ENCODE assay signal across 9 mouse cellular contexts in the genomic region with DNA sequence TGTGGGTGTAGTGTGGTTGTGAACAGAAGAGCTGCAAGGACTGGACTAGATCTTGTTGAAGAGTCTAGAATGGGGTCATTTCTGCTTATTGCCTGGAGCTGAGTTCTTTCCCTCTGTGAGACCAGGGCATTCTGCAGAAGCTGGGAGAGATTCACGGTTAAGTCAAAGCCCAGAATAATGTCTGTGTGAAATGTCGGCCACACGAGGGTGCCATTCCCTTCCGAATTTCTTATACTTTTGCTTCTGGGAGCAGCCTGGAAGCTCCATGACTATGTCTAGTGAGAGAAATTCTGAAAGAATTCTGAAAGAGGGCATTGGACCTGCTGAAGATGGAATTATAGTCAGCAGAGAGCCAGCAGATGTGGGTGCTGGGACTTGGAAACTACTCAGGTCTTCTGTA. TPM values are rescaled to one million over a fixed set of nuclear protein-coding genes. Genes with fewer than 3 reads are reported as not detected.
DNase-seq lines count a peak whose midpoint lies in the region; ATAC-seq lines count a peak whose summit lies in the region.
"Had no signal": no experiment of that assay in that cellular context is flagged by ENCODE, and none has a peak within 500 bp of the region (broad histone marks: within the 10 kb centered on the region; RNA-seq: fewer than 3 reads in every experiment).

No protein-coding gene starts in this region.

- no peak overlapping the region for H3K4me3 ChIP-seq in midbrain, embryonic 13.5 days (replicated peaks)
- H3K4me3 ChIP-seq: midbrain, embryonic 12.5 days had no signal

- no peaks in the 10 kb centered on the region for H3K9me3 ChIP-seq in midbrain, embryonic 13.5 days
- H3K9me3 ChIP-seq: midbrain, embryonic 12.5 days had no signal

- no peak overlapping the region for H3K9ac ChIP-seq in midbrain, embryonic 13.5 days (replicated peaks)
- H3K9ac ChIP-seq: midbrain, embryonic 12.5 days had no signal

- peaks cover 11% of the 10 kb centered on the region for H3K4me1 ChIP-seq in midbrain, embryonic 13.5 days (replicated peaks)

- WGBS in midbrain, embryonic 13.5 days: 9% methylated on average over 4 of the region's 4 CpGs

- H3K27ac ChIP-seq in midbrain, embryonic 13.5 days: no peak overlapping the region
- H3K27ac ChIP-seq: midbrain, embryonic 12.5 days had no signal

- H3K4me2 ChIP-seq in midbrain, embryonic 13.5 days (replicated peaks): no peak overlapping the region
- H3K4me2 ChIP-seq: midbrain, embryonic 12.5 days had no signal

- peak; percentile 65 for DNase-seq in gastrocnemius, adult 18-20 months (ENCODE audit: low spot score)
- DNase-seq in gastrocnemius, postnatal 25 days: no peak
- peak; percentile 41 for DNase-seq in A20 (ENCODE audit: low read depth, low spot score)
- DNase-seq in cerebellum, adult 18-20 months: peak; percentile 76
- peak; percentile 65 for DNase-seq in gastrocnemius, postnatal 10 days
- peak; percentile 72 to 73 for DNase-seq in layer of hippocampus, postnatal 36 days
- DNase-seq in urinary bladder, postnatal 4 days (ENCODE audit: low spot score in 2 of 2): peak; percentile 49 to 72

- ATAC-seq in midbrain, embryonic 13.5 days: peak; percentile 41; the same call in 1 of the 2 replicates

- H3K27me3 ChIP-seq in midbrain, embryonic 13.5 days: no peaks in the 10 kb centered on the region
- H3K27me3 ChIP-seq: midbrain, embryonic 12.5 days had no signal

- no peaks in the 10 kb centered on the region for H3K36me3 ChIP-seq in midbrain, embryonic 13.5 days
- H3K36me3 ChIP-seq: midbrain, embryonic 12.5 days had no signal

RNA-seq across cellular contexts. Expression of gene Fam198a, which starts 3.0 kb away (rescaled TPM):
- total RNA-seq in gastrocnemius, adult 18-20 months (2021): under 1 TPM; 0.62 to 0.71 TPM
- total RNA-seq in gastrocnemius, postnatal 25 days (2021): 1 to 10 TPM; 1.3 to 1.6 TPM
- 1 to 10 TPM; 6.4 to 7.8 TPM for total RNA-seq in gastrocnemius, postnatal 10 days (2021)
- 1 to 10 TPM; 5.8 to 6.8 TPM for total RNA-seq in layer of hippocampus, postnatal 36 days (2021)
- 0.89 and 0.96 TPM in 2 replicates for polyA plus RNA-seq in midbrain, embryonic 13.5 days (2015; fragmentation: Nextera tagmentation; extraction: Ambion mirVana)

RNA-seq across cellular contexts. Expression of gene Cyp8b1, which starts 31.7 kb away (rescaled TPM):
- not detected for total RNA-seq in gastrocnemius, adult 18-20 months (2021)
- not detected for total RNA-seq in gastrocnemius, postnatal 25 days (2021)
- total RNA-seq in gastrocnemius, postnatal 10 days (2021): not detected
- not detected for total RNA-seq in layer of hippocampus, postnatal 36 days (2021)
- not detected in 2 replicates for polyA plus RNA-seq in midbrain, embryonic 13.5 days (2015; fragmentation: Nextera tagmentation; extraction: Ambion mirVana)
- polyA plus RNA-seq: midbrain, embryonic 12.5 days had no signal

RNA-seq across cellular contexts. Expression of gene Pomgnt2, which starts 49.1 kb away (rescaled TPM):
- total RNA-seq in gastrocnemius, adult 18-20 months (2021): 10 to 100 TPM; 15.9 to 16.6 TPM
- total RNA-seq in gastrocnemius, postnatal 25 days (2021): 10 to 100 TPM in 1 of 2 experiments, 1 to 10 TPM in 1; 8.9 to 10.0 TPM
- total RNA-seq in gastrocnemius, postnatal 10 days (2021): 1 to 10 TPM; 6.5 to 7.0 TPM
- 10 to 100 TPM; 41.2 to 44.0 TPM for total RNA-seq in layer of hippocampus, postnatal 36 days (2021)
- 20.8 and 23.2 TPM in 2 replicates for polyA plus RNA-seq in midbrain, embryonic 13.5 days (2015; fragmentation: Nextera tagmentation; extraction: Ambion mirVana)

RNA-seq across cellular contexts. Expression of gene Ackr2, which starts 49.6 kb away (rescaled TPM):
- 1 to 10 TPM in 1 of 2 experiments, under 1 TPM in 1; 0.64 to 1.8 TPM for total RNA-seq in gastrocnemius, adult 18-20 months (2021)
- total RNA-seq in gastrocnemius, postnatal 25 days (2021): 1 to 10 TPM; 1.9 to 2.0 TPM
- total RNA-seq in gastrocnemius, postnatal 10 days (2021): 1 to 10 TPM; 1.6 to 2.2 TPM
- 1 to 10 TPM; 1.3 to 1.5 TPM for total RNA-seq in layer of hippocampus, postnatal 36 days (2021)
- 2.1 and 2.2 TPM in 2 replicates for polyA plus RNA-seq in midbrain, embryonic 13.5 days (2015; fragmentation: Nextera tagmentation; extraction: Ambion mirVana)
